Mouse (Mus musculus): ENCODE data around the gene Hoxb5.

Gene Hoxb5

GRCm38 (mm10) chr11:96349491-96350340 lies 46.6 kb downstream of the Hoxb5 start:
- H3K27me3 ChIP-seq (ENCODE audit: insufficient read depth, low read length): peaks cover 93% of the 10 kb centered on the region
- no peak overlapping the region for H3K4me3 ChIP-seq (replicated peaks; ENCODE audit: low read length)
- no peaks in the 10 kb centered on the region for H3K36me3 ChIP-seq (ENCODE audit: insufficient read depth, low read length)
- H3K4me1 ChIP-seq (replicated peaks; ENCODE audit: low read depth, low read length): peaks cover 51% of the 10 kb centered on the region
- H3K9me3 ChIP-seq (ENCODE audit: low read length): no peaks in the 10 kb centered on the region
- TF ChIP-seq CTCF (conservative IDR thresholded peaks at IDR 0.05; ENCODE audit: low read length) (no peak), NANOG (IDR thresholded peaks at IDR 0.05; ENCODE audit: borderline replicate concordance, low read length) (no peak), POU5F1 (IDR thresholded peaks at IDR 0.05; ENCODE audit: borderline replicate concordance, low read length) (no peak)

GRCm38 (mm10) chr11:96350341-96350624 lies 47.1 kb downstream of the Hoxb5 start, which contains the start of gene Hoxb2:
Hoxb2 (plus strand) TSS chr11:96350525.
- Histone ChIP-seq H3K36me3 (ENCODE audit: insufficient read depth, low read length) (no peaks in the 10 kb centered on the region), H3K9me3 (ENCODE audit: low read length) (no peaks in the 10 kb centered on the region), H3K27me3 (ENCODE audit: insufficient read depth, low read length) (peaks cover 93% of the 10 kb centered on the region), H3K4me3 (replicated peaks; ENCODE audit: low read length) (no peak within 1 kb of the TSS), H3K4me1 (replicated peaks; ENCODE audit: low read depth, low read length) (peaks cover 52% of the 10 kb centered on the region)
- no peak for TF ChIP-seq POU5F1 (IDR thresholded peaks at IDR 0.05; ENCODE audit: borderline replicate concordance, low read length)
- no peak for TF ChIP-seq CTCF (conservative IDR thresholded peaks at IDR 0.05; ENCODE audit: low read length)
- no peak for TF ChIP-seq NANOG (IDR thresholded peaks at IDR 0.05; ENCODE audit: borderline replicate concordance, low read length)

- H3K27me3 ChIP-seq (ENCODE audit: insufficient read depth, low read length): peaks cover 92% of the 10 kb centered on the region
- H3K9me3 ChIP-seq (ENCODE audit: low read length): no peaks in the 10 kb centered on the region
- no peaks in the 10 kb centered on the region for H3K36me3 ChIP-seq (ENCODE audit: insufficient read depth, low read length)
- H3K4me3 ChIP-seq (replicated peaks; ENCODE audit: low read length): no peak overlapping the region
- TF ChIP-seq NANOG (IDR thresholded peaks at IDR 0.05; ENCODE audit: borderline replicate concordance, low read length): no peak
- no peak for TF ChIP-seq POU5F1 (IDR thresholded peaks at IDR 0.05; ENCODE audit: borderline replicate concordance, low read length)
- TF ChIP-seq CTCF (conservative IDR thresholded peaks at IDR 0.05; ENCODE audit: low read length): no peak
- H3K4me1 ChIP-seq (replicated peaks; ENCODE audit: low read depth, low read length): peaks cover 49% of the 10 kb centered on the region
Measured at GRCm38 (mm10) chr11:96350791-96351190, 47.7 kb downstream of the Hoxb5 start.

- no peak overlapping the region for H3K4me3 ChIP-seq (replicated peaks; ENCODE audit: low read length)
- no peak for TF ChIP-seq NANOG (IDR thresholded peaks at IDR 0.05; ENCODE audit: borderline replicate concordance, low read length)
- TF ChIP-seq CTCF (conservative IDR thresholded peaks at IDR 0.05; ENCODE audit: low read length): no peak
- TF ChIP-seq POU5F1 (IDR thresholded peaks at IDR 0.05; ENCODE audit: borderline replicate concordance, low read length): no peak
Measured at GRCm38 (mm10) chr11:96351312-96351711, 48.2 kb downstream of the Hoxb5 start.

GRCm38 (mm10) chr11:96351831-96352230 lies 48.7 kb downstream of the Hoxb5 start:
- H3K27me3 ChIP-seq (ENCODE audit: insufficient read depth, low read length): peaks cover 91% of the 10 kb centered on the region
- TF ChIP-seq CTCF (conservative IDR thresholded peaks at IDR 0.05; ENCODE audit: low read length): no peak
- no peaks in the 10 kb centered on the region for H3K36me3 ChIP-seq (ENCODE audit: insufficient read depth, low read length)
- H3K4me3 ChIP-seq (replicated peaks; ENCODE audit: low read length): no peak overlapping the region
- no peaks in the 10 kb centered on the region for H3K9me3 ChIP-seq (ENCODE audit: low read length)
- peaks cover 39% of the 10 kb centered on the region for H3K4me1 ChIP-seq (replicated peaks; ENCODE audit: low read depth, low read length)

More at GRCm38 (mm10) chr11:96351312-96351711, 48.2 kb downstream of the Hoxb5 start:
- Histone ChIP-seq H3K9me3 (ENCODE audit: low read length) (no peaks in the 10 kb centered on the region), H3K36me3 (ENCODE audit: insufficient read depth, low read length) (no peaks in the 10 kb centered on the region), H3K27me3 (ENCODE audit: insufficient read depth, low read length) (peaks cover 92% of the 10 kb centered on the region), H3K4me1 (replicated peaks; ENCODE audit: low read depth, low read length) (peaks cover 44% of the 10 kb centered on the region)

- TF ChIP-seq NANOG (IDR thresholded peaks at IDR 0.05; ENCODE audit: borderline replicate concordance, low read length) (no peak), CTCF (conservative IDR thresholded peaks at IDR 0.05; ENCODE audit: low read length) (no peak), POU5F1 (IDR thresholded peaks at IDR 0.05; ENCODE audit: borderline replicate concordance, low read length) (no peak)
- H3K9me3 ChIP-seq (ENCODE audit: low read length): no peaks in the 10 kb centered on the region
- no peaks in the 10 kb centered on the region for H3K36me3 ChIP-seq (ENCODE audit: insufficient read depth, low read length)
- peaks cover 39% of the 10 kb centered on the region for H3K4me1 ChIP-seq (replicated peaks; ENCODE audit: low read depth, low read length)
- H3K4me3 ChIP-seq (replicated peaks; ENCODE audit: low read length): peak overlapping the region; percentile 56
- H3K27me3 ChIP-seq (ENCODE audit: insufficient read depth, low read length): peaks cover 95% of the 10 kb centered on the region
Measured at GRCm38 (mm10) chr11:96352691-96353521, 49.8 kb downstream of the Hoxb5 start.

- TF ChIP-seq POU5F1 (IDR thresholded peaks at IDR 0.05; ENCODE audit: borderline replicate concordance, low read length) (no peak), NANOG (IDR thresholded peaks at IDR 0.05; ENCODE audit: borderline replicate concordance, low read length) (no peak), CTCF (conservative IDR thresholded peaks at IDR 0.05; ENCODE audit: low read length) (no peak)
- Histone ChIP-seq H3K4me1 (replicated peaks; ENCODE audit: low read depth, low read length) (peaks cover 39% of the 10 kb centered on the region), H3K4me3 (replicated peaks; ENCODE audit: low read length) (peak overlapping the region; percentile 56), H3K9me3 (ENCODE audit: low read length) (no peaks in the 10 kb centered on the region), H3K27me3 (ENCODE audit: insufficient read depth, low read length) (peaks cover 93% of the 10 kb centered on the region), H3K36me3 (ENCODE audit: insufficient read depth, low read length) (no peaks in the 10 kb centered on the region)
Measured at GRCm38 (mm10) chr11:96353522-96353841, 50.3 kb downstream of the Hoxb5 start.

GRCm38 (mm10) chr11:96353939-96354338 lies 50.8 kb downstream of the Hoxb5 start:
- peaks cover 39% of the 10 kb centered on the region for H3K4me1 ChIP-seq (replicated peaks; ENCODE audit: low read depth, low read length)
- TF ChIP-seq POU5F1 (IDR thresholded peaks at IDR 0.05; ENCODE audit: borderline replicate concordance, low read length): no peak
- TF ChIP-seq NANOG (IDR thresholded peaks at IDR 0.05; ENCODE audit: borderline replicate concordance, low read length): no peak
- no peak for TF ChIP-seq CTCF (conservative IDR thresholded peaks at IDR 0.05; ENCODE audit: low read length)

More at GRCm38 (mm10) chr11:96353939-96354338, 50.8 kb downstream of the Hoxb5 start:
- no peaks in the 10 kb centered on the region for H3K36me3 ChIP-seq (ENCODE audit: insufficient read depth, low read length)
- no peaks in the 10 kb centered on the region for H3K9me3 ChIP-seq (ENCODE audit: low read length)
- H3K27me3 ChIP-seq (ENCODE audit: insufficient read depth, low read length): peaks cover 93% of the 10 kb centered on the region
- H3K4me3 ChIP-seq (replicated peaks; ENCODE audit: low read length): peak overlapping the region; percentile 70; the same call in 1 of the 2 replicates
